Mouse (Mus musculus) liver, adult 2 months (tissue): Measurements from ENCODE around the gene Jade1. TPM values are rescaled to one million over a fixed set of nuclear protein-coding genes. Genes with fewer than 3 reads are reported as not detected.
A peak's percentile ranks its signal among the peaks of the same experiment; 100 is the strongest.

ENCODE experiments used
- DNase-seq: peaks from one replicate; pipeline ENCODE4 v3.0.0-alpha.2; 2011; ENCODE audit warnings: low read depth, low spot score; ENCODE audit errors: extremely low read depth
- H3K27ac ChIP-seq: fragments of 200-500 bp; replicated peaks from 2 replicates; pipeline ENCODE4 v1.5.1; 2012; ENCODE audit warnings: low read depth, mild to moderate bottlenecking, control low read depth, inconsistent platforms, low read length; ENCODE audit not compliant: insufficient read depth
- H3K27me3 ChIP-seq: fragments of 200-500 bp; 2 replicates; pipeline ENCODE4 v1.6.1; 2012; ENCODE audit warnings: mild to moderate bottlenecking, moderate library complexity, low read length, inconsistent platforms; ENCODE audit not compliant: control insufficient read depth, insufficient read depth
- H3K36me3 ChIP-seq: fragments of 200-500 bp; 2 replicates; pipeline ENCODE4 v1.6.1; 2012; ENCODE audit warnings: low read length, inconsistent platforms; ENCODE audit not compliant: control insufficient read depth, insufficient read depth
- H3K4me1 ChIP-seq: fragments of 200-500 bp; 2 replicates; pipeline ENCODE4 v1.6.1; 2011; ENCODE audit warnings: low read length; ENCODE audit not compliant: control insufficient read depth, insufficient read depth
- H3K4me3 ChIP-seq: fragments of 200-500 bp; 2 replicates; pipeline ENCODE4 v1.5.1; 2011; ENCODE audit warnings: low read depth, mild to moderate bottlenecking, control low read depth, low read length, moderate library complexity; ENCODE audit not compliant: insufficient read depth
- H3K79me2 ChIP-seq: fragments of 200-500 bp; 2 replicates; pipeline ENCODE4 v1.6.1; 2012; ENCODE audit warnings: inconsistent platforms, mild to moderate bottlenecking, low read length, moderate library complexity; ENCODE audit not compliant: control insufficient read depth, insufficient read depth
- H3K9ac ChIP-seq: fragments of 200-500 bp; 2 replicates; pipeline ENCODE4 v1.6.1; 2012; ENCODE audit warnings: low read depth, mild to moderate bottlenecking, control low read depth, inconsistent platforms, low read length
- CTCF ChIP-seq: fragments of 200-500 bp; IDR thresholded peaks from 2 replicates; pipeline ENCODE4 v1.5.1; 2011; ENCODE audit warnings: low read depth, low read length, control low read depth
- POLR2A ChIP-seq: fragments of 200-500 bp; IDR thresholded peaks from 2 replicates; pipeline ENCODE4 v1.6.1; 2011; ENCODE audit warnings: low read length, control low read depth; ENCODE audit not compliant: insufficient read depth; ENCODE audit errors: extremely low read depth
- WGBS: fragments of 180-500 bp; shearing (Covaris S2); methylation state at CpG from one replicate; pipeline ENCODE4 v1.1.7; 2018; 5-methylcytosine and 5-hydroxymethylcytosine counted together
- polyA plus RNA-seq: library from polyadenylated mRNA; depleted of rRNA; stranded (reverse); fragments of >200 nt; gene quantifications from 2 replicates; pipeline ENCODE4 v1.2.3, GENCODE M21; 2012
- total RNA-seq: library from RNA; depleted of rRNA; stranded (reverse); fragments of >200 nt; gene quantifications from 2 replicates; pipeline ENCODE4 v1.2.3, GENCODE M21; 2014

Jade1 gene
- total and polyA plus RNA-seq, 2 experiments: 15.0 to 29.0 TPM

GRCm38 (mm10) chr3:41514683-41515305 lies 40.7 kb upstream of the Jade1 start:
- WGBS: 67% methylated on average over 11 of the region's 11 CpGs

DNA sequence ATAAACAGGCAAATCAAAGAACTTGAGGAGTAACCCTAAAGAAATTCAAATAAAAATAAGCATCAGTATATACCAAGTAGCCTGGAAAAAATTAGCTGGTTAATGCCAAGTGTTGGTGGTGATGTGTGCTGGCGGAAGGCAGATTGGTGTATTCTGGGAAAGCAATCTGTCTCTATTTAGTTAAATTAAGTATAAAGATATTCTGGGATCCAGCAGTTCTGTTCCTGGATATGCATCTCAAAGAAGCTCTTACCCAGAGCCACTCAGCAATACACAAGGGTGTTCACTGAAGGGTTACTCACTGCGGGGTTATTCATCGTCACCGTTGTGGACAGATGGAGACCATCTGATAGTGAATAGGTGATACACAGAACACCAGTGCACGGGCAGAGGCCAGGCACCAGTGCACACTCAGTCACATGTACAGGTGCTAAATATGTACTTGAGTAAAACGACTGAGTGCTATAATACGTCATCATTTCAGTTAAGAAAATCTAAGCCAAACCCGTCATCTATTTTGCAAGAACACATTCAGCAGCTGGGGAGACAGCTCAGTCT lies 38.5 kb upstream of the Jade1 start:
- DNase-seq: no peak
- Histone ChIP-seq H3K9ac (no peak overlapping the region), H3K27ac (no peak overlapping the region), H3K4me3 (no peak overlapping the region), H3K27me3 (no peaks in the 10 kb centered on the region), H3K79me2 (no peaks in the 10 kb centered on the region), H3K36me3 (no peaks in the 10 kb centered on the region), H3K4me1 (peaks cover 4% of the 10 kb centered on the region; the same call in 1 of the 2 replicates)
- WGBS: 92% methylated on average over 8 of the region's 8 CpGs
- TF ChIP-seq POLR2A (no peak), CTCF (no peak)

More at GRCm38 (mm10) chr3:41514683-41515305, 40.7 kb upstream of the Jade1 start:
- no peak for TF ChIP-seq CTCF
- TF ChIP-seq POLR2A: no peak
- H3K4me3 ChIP-seq: no peak overlapping the region
- H3K79me2 ChIP-seq: no peaks in the 10 kb centered on the region
- DNase-seq: peak; percentile 89
- H3K36me3 ChIP-seq: no peaks in the 10 kb centered on the region
- no peak overlapping the region for H3K9ac ChIP-seq
- peak overlapping the region; percentile 40; the same call in 1 of the 2 replicates for H3K27ac ChIP-seq
- peaks cover 4% of the 10 kb centered on the region; the same call in 1 of the 2 replicates for H3K4me1 ChIP-seq
- H3K27me3 ChIP-seq: no peaks in the 10 kb centered on the region

DNA sequence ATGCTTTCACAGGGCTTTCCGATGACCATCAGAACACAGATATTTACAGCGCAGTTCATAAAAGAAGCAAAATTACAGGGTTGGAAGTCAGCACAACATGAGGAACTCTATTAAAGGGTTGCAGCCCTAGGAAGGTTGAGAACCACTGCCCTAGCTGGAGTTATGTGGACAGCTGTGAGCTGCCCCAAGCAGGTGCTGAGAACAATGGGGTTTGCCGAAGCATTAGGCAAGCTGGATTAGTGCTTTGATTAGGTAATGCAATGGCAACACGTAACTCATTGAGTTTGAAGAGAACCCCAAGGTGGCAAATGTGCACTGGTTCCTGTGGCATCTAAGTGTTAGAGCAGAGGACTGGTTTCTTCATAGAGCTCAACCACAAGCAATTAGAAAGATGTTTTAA lies 34.6 kb upstream of the Jade1 start:
- no peaks in the 10 kb centered on the region for H3K27me3 ChIP-seq
- no peak overlapping the region for H3K4me3 ChIP-seq
- TF ChIP-seq CTCF: no peak
- TF ChIP-seq POLR2A: no peak
- H3K9ac ChIP-seq: no peak overlapping the region
- no peaks in the 10 kb centered on the region for H3K79me2 ChIP-seq
- H3K4me1 ChIP-seq: peaks cover 3% of the 10 kb centered on the region; the same call in 1 of the 2 replicates
- DNase-seq: no peak
- H3K36me3 ChIP-seq: no peaks in the 10 kb centered on the region
- no peak overlapping the region for H3K27ac ChIP-seq
- WGBS: 91% methylated on average over 4 of the region's 4 CpGs

- Histone ChIP-seq H3K4me1 (peaks cover 3% of the 10 kb centered on the region; the same call in 1 of the 2 replicates), H3K27me3 (no peaks in the 10 kb centered on the region), H3K36me3 (no peaks in the 10 kb centered on the region), H3K9ac (no peak overlapping the region), H3K4me3 (no peak overlapping the region), H3K27ac (no peak overlapping the region), H3K79me2 (no peaks in the 10 kb centered on the region)
- TF ChIP-seq POLR2A: no peak
- TF ChIP-seq CTCF: no peak
- WGBS: 81% methylated on average over 3 of the region's 3 CpGs
- no peak for DNase-seq
Observed at GRCm38 (mm10) chr3:41521733-41522132, 33.8 kb upstream of the Jade1 start.

DNA sequence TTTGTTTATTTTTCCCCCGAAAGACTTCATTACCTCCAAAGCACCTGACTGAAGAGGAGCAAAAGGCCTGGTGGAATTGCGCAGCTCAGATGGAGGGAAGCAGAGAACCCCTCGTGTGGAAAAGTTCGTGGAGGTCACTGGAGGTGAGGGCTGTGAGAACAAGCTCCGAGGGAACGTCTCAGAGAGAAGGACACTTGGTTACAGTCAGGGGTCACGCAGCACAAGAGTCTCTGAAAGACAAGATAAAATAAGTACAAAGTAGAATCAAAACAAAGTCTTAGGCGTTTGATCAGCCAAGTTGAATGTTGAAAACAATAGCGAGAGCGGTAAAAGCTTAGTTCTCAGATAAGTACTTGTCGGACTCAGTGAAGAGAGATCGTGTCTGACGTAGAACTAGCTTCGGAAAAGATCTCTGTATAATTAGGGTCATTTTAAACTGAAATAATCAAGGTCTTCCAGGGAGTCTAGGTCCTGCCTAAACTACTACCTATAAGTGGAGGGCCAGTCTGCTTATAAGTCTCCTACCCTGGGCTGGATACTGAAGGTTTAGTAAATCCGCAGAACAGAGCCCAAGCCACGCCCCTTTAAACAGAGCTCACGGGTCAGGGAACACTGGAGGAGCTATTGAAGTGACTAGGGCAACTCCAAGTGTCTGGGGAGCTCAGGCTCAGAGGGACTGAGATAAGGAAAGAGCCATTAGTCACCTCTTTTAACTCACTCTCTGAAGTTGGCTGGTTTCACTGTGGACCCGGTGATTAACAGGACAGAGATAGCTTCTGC lies 33.1 kb upstream of the Jade1 start:
- Histone ChIP-seq H3K27ac (no peak overlapping the region), H3K9ac (no peak overlapping the region), H3K4me3 (no peak overlapping the region), H3K79me2 (no peaks in the 10 kb centered on the region), H3K4me1 (peaks cover 3% of the 10 kb centered on the region; the same call in 1 of the 2 replicates), H3K27me3 (no peaks in the 10 kb centered on the region), H3K36me3 (no peaks in the 10 kb centered on the region)
- TF ChIP-seq POLR2A (no peak), CTCF (no peak)
- DNase-seq: peak; percentile 50
- 43% methylated on average over 18 of the region's 18 CpGs for WGBS
